Mouse (Mus musculus) megakaryocyte, embryonic 14.5 days (primary cell): ENCODE measurements around the gene Etnk1.

Experiments used
- FLI1 ChIP-seq: IDR thresholded peaks from 2 replicates; pipeline ENCODE4 v1.6.1; 2012; ENCODE audit warnings: low read length, inconsistent platforms, mixed read lengths
- GATA1 ChIP-seq: IDR thresholded peaks from 3 replicates; pipeline ENCODE4 v1.6.1; 2012; ENCODE audit warnings: mixed read lengths, low read length, inconsistent platforms, borderline replicate concordance

DNA sequence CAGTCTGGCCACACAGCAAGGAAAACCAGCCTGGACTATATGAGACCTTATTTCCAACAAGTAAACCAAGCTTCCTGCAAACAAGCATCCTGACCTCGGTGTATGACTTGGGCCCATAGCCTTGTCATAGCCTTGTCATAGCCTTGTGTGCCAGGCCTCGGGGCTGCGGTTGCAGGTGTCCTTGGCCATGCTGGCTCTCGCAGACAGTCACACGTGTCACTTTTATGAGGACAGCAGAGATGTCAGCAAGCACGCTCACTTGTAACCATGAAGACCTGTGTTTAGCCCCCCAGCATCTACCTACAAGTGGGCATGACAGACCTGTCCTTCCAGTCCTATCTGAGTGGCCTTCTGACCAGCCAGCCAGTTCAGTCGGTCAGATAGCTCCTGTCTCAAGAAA, 31.4 kb downstream of the Etnk1 start:
- no peak for TF ChIP-seq GATA1
- no peak for TF ChIP-seq FLI1
